Mouse (Mus musculus) embryonic facial prominence, embryonic 11.5 days (tissue): ENCODE data around the gene Car11. TPM values are rescaled to one million over a fixed set of nuclear protein-coding genes. Genes with fewer than 3 reads are reported as not detected.

ENCODE experiments used
- ATAC-seq: fragments of 200-750 bp; cut with Nextera tagmentation; replicated peaks from 2 replicates; pipeline ENCODE4 v1.8.0; 2017; ENCODE audit warnings: low read depth; ENCODE audit not compliant: insufficient number of reproducible peaks, low FRiP score, low TSS enrichment
- DNase-seq: peaks from one replicate; pipeline ENCODE4 v3.0.0-alpha.2; 2015; ENCODE audit warnings: low spot score
- H3K27ac ChIP-seq: fragments of 300-500 bp; sonication (generic); replicated peaks from 2 replicates; pipeline ENCODE4 v1.5.1; 2014; ENCODE audit warnings: mild to moderate bottlenecking, low read depth, low read length, control low read depth
- H3K27me3 ChIP-seq: fragments of 300-500 bp; sonication (generic); 2 replicates; pipeline ENCODE4 v1.6.1; 2014; ENCODE audit warnings: mild to moderate bottlenecking, low read length, moderate library complexity, mixed read lengths; ENCODE audit not compliant: control insufficient read depth, insufficient read depth
- H3K36me3 ChIP-seq: fragments of 300-500 bp; sonication (generic); replicated peaks from 2 replicates; pipeline ENCODE4 v1.6.1; 2014; ENCODE audit warnings: low read depth, mild to moderate bottlenecking, low read length, moderate library complexity, mixed read lengths; ENCODE audit not compliant: control insufficient read depth, insufficient read depth
- H3K4me1 ChIP-seq: fragments of 300-500 bp; sonication (generic); 2 replicates; pipeline ENCODE4 v1.6.1; 2014; ENCODE audit warnings: low read length, mixed read lengths; ENCODE audit not compliant: control insufficient read depth, insufficient read depth
- H3K4me2 ChIP-seq: fragments of 300-500 bp; sonication (generic); 2 replicates; pipeline ENCODE4 v1.6.1; 2014; ENCODE audit warnings: low read depth, mild to moderate bottlenecking, control low read depth, low read length, moderate library complexity
- H3K4me3 ChIP-seq: fragments of 300-500 bp; sonication (generic); 2 replicates; pipeline ENCODE4 v1.5.1; 2014; ENCODE audit warnings: low read depth, low read length, control low read depth
- H3K9ac ChIP-seq: fragments of 300-500 bp; sonication (generic); replicated peaks from 2 replicates; pipeline ENCODE4 v1.6.1; 2014; ENCODE audit warnings: mild to moderate bottlenecking, control low read depth, low read length
- H3K9me3 ChIP-seq: fragments of 300-500 bp; sonication (generic); replicated peaks from 2 replicates; pipeline ENCODE4 v1.6.1; 2016; ENCODE audit warnings: mild to moderate bottlenecking, low read length, inconsistent platforms, mixed read lengths; ENCODE audit not compliant: control insufficient read depth
- WGBS: fragments of 180-500 bp; shearing (Covaris S2); extraction: QIAGEN DNeasy Blood & Tissue Kit; methylation state at CpG from one replicate; pipeline ENCODE4 v1.1.7; 2014; 5-methylcytosine and 5-hydroxymethylcytosine counted together
- polyA plus RNA-seq: library from polyadenylated mRNA; unstranded; fragments of >200 nt; fragmentation: Nextera tagmentation; extraction: Ambion mirVana; gene quantifications from 2 replicates; pipeline ENCODE4 v1.2.1, GENCODE M21; 2014

Car11 gene
- polyA plus RNA-seq, 1 experiment from 2014 or later, result 8.7 TPM

- H3K4me3 ChIP-seq, result peak overlapping the region; percentile 37
- ATAC-seq, result peak; percentile 40
- peaks cover 12% of the 10 kb centered on the region for H3K27me3 ChIP-seq
- H3K4me1 ChIP-seq, result peaks cover 18% of the 10 kb centered on the region
- WGBS, result 1% methylated on average over 13 of the region's 13 CpGs
- H3K4me2 ChIP-seq, result peak overlapping the region; percentile 73
- peak overlapping the region; percentile 62 for H3K27ac ChIP-seq
- DNase-seq, result peak; percentile 81
- H3K36me3 ChIP-seq, result no peaks in the 10 kb centered on the region
- H3K9ac ChIP-seq, result peak overlapping the region; percentile 53
- H3K9me3 ChIP-seq, result no peaks in the 10 kb centered on the region
Observed at GRCm38 (mm10) chr7:45704046-45704559, 4.5 kb downstream of the Car11 start.

- Histone ChIP-seq H3K4me2 (peak within 1 kb of the TSS; percentile 95), H3K4me1 (peaks cover 18% of the 10 kb centered on the region), H3K27ac (peak within 1 kb of the TSS; percentile 65), H3K4me3 (peak within 1 kb of the TSS; percentile 56), H3K9ac (peak within 1 kb of the TSS; percentile 54), H3K9me3 (no peaks in the 10 kb centered on the region), H3K36me3 (no peaks in the 10 kb centered on the region), H3K27me3 (peaks cover 6% of the 10 kb centered on the region; the same call in 1 of the 2 replicates)
- ATAC-seq (peak; percentile 74), DNase-seq (peak; percentile 99)
- WGBS, result under 1% methylated on average over 36 of the region's 36 CpGs
Observed at GRCm38 (mm10) chr7:45704730-45705442, 5.2 kb downstream of the Car11 start, which contains the start of gene Dbp. Gene Dbp (plus strand): TSS chr7:45705088.

- Histone ChIP-seq H3K9ac (peak overlapping the region; percentile 54), H3K4me3 (peak overlapping the region; percentile 56), H3K36me3 (no peaks in the 10 kb centered on the region), H3K27me3 (peaks cover 2% of the 10 kb centered on the region; the same call in 1 of the 2 replicates), H3K27ac (peak overlapping the region; percentile 65), H3K4me1 (peaks cover 18% of the 10 kb centered on the region), H3K4me2 (peak overlapping the region; percentile 95), H3K9me3 (no peaks in the 10 kb centered on the region)
- DNase-seq (peak; percentile 49), ATAC-seq (no peak)
- 0% methylated on average over 21 of the region's 21 CpGs for WGBS
Observed at GRCm38 (mm10) chr7:45705443-45705864, 5.8 kb downstream of the Car11 start.

GRCm38 (mm10) chr7:45705873-45706281, 6.2 kb downstream of the Car11 start:
- Histone ChIP-seq H3K4me2 (peak overlapping the region; percentile 95), H3K36me3 (no peaks in the 10 kb centered on the region), H3K9me3 (no peaks in the 10 kb centered on the region), H3K4me3 (peak overlapping the region; percentile 56), H3K27ac (no peak overlapping the region), H3K4me1 (peaks cover 15% of the 10 kb centered on the region), H3K9ac (peak overlapping the region; percentile 64), H3K27me3 (no peaks in the 10 kb centered on the region; the same call in 1 of the 2 replicates)
- ATAC-seq (no peak), DNase-seq (peak; percentile 72)
- WGBS, result 0% methylated on average over 7 of the region's 7 CpGs

GRCm38 (mm10) chr7:45706721-45707241, 7.1 kb downstream of the Car11 start:
- ATAC-seq (no peak), DNase-seq (peak; percentile 86)
- no peaks in the 10 kb centered on the region for H3K27me3 ChIP-seq
- H3K9ac ChIP-seq, result peak overlapping the region; percentile 64
- peak overlapping the region; percentile 56 for H3K4me3 ChIP-seq
- peak overlapping the region; percentile 95 for H3K4me2 ChIP-seq
- peak overlapping the region; percentile 31; the same call in 1 of the 2 replicates for H3K27ac ChIP-seq
- H3K4me1 ChIP-seq, result peaks cover 15% of the 10 kb centered on the region
- no peaks in the 10 kb centered on the region for H3K9me3 ChIP-seq
- peaks cover under 1% of the 10 kb centered on the region for H3K36me3 ChIP-seq
- under 1% methylated on average over 42 of the region's 45 CpGs for WGBS

GRCm38 (mm10) chr7:45707375-45707967, 7.8 kb downstream of the Car11 start:
- peaks cover 15% of the 10 kb centered on the region for H3K4me1 ChIP-seq
- no peaks in the 10 kb centered on the region for H3K9me3 ChIP-seq
- under 1% methylated on average over 27 of the region's 27 CpGs for WGBS
- peaks cover 7% of the 10 kb centered on the region for H3K36me3 ChIP-seq
- ATAC-seq, result no peak
- H3K27ac ChIP-seq, result peak overlapping the region; percentile 31
- H3K9ac ChIP-seq, result peak overlapping the region; percentile 29
- H3K4me3 ChIP-seq, result peak overlapping the region; percentile 56
- DNase-seq, result peak; percentile 91
- peak overlapping the region; percentile 95 for H3K4me2 ChIP-seq
- H3K27me3 ChIP-seq, result no peaks in the 10 kb centered on the region

- Histone ChIP-seq H3K27me3 (no peaks in the 10 kb centered on the region), H3K4me2 (peak overlapping the region; percentile 95), H3K9ac (no peak overlapping the region), H3K4me3 (no peak overlapping the region), H3K4me1 (peaks cover 15% of the 10 kb centered on the region), H3K27ac (0 out of 2 replicates have a peak overlapping the region, but pooled peaks have one; percentile 31), H3K36me3 (peaks cover 11% of the 10 kb centered on the region), H3K9me3 (no peaks in the 10 kb centered on the region)
- no peak for ATAC-seq
- peak; percentile 48 for DNase-seq
- WGBS, result 41% methylated on average over 13 of the region's 13 CpGs
Observed at GRCm38 (mm10) chr7:45708221-45708761, 8.6 kb downstream of the Car11 start.
